Mouse (Mus musculus) testis, adult 2 months (tissue): ENCODE measurements around the gene Rgs6.

Experiments
- CTCF ChIP-seq: fragments of 200-500 bp; IDR thresholded peaks from 2 replicates; pipeline ENCODE4 v1.5.1; 2012; ENCODE audit warnings: low read depth, mild to moderate bottlenecking, inconsistent platforms, low read length, moderate library complexity; ENCODE audit not compliant: control insufficient read depth, insufficient read depth, insufficient replicate concordance
- POLR2A ChIP-seq: fragments of 200-500 bp; IDR thresholded peaks from 2 replicates; pipeline ENCODE4 v1.6.1; 2012; ENCODE audit warnings: low read depth, mild to moderate bottlenecking, inconsistent platforms, low read length, moderate library complexity; ENCODE audit not compliant: control insufficient read depth

- TF ChIP-seq CTCF (no peak), POLR2A (no peak)
Measured at GRCm38 (mm10) chr12:82699528-82699905, 111.4 kb downstream of the Rgs6 start.
